Mouse (Mus musculus) limb, embryonic 12.5 days (tissue): ENCODE measurements around the gene Olfr671. TPM values are rescaled to one million over a fixed set of nuclear protein-coding genes. Genes with fewer than 3 reads are reported as not detected.
"Not testable (repeated sequence)": the region's sequence is repeated elsewhere in the genome, so short reads cannot be mapped to it uniquely, and the experiment has no call there.

Experiments used
- ATAC-seq: fragments of 200-750 bp; cut with Nextera tagmentation; 2 replicates; pipeline ENCODE4 v1.8.0; 2017; ENCODE audit warnings: low read depth, moderate TSS enrichment; ENCODE audit not compliant: insufficient number of reproducible peaks, insufficient read depth, low FRiP score, low TSS enrichment
- H3K27ac ChIP-seq: fragments of 300-500 bp; sonication (generic); 2 replicates; pipeline ENCODE4 v1.5.1; 2016; ENCODE audit warnings: mild to moderate bottlenecking, moderate library complexity
- H3K27me3 ChIP-seq: fragments of 300-500 bp; sonication (generic); 2 replicates; pipeline ENCODE4 v1.6.1; 2016; ENCODE audit warnings: mild to moderate bottlenecking, moderate library complexity
- H3K36me3 ChIP-seq: fragments of 300-500 bp; sonication (generic); 2 replicates; pipeline ENCODE4 v1.6.1; 2016; ENCODE audit warnings: mild to moderate bottlenecking, moderate library complexity
- H3K4me1 ChIP-seq: fragments of 300-500 bp; sonication (generic); replicated peaks from 2 replicates; pipeline ENCODE4 v1.6.1; 2016
- H3K4me2 ChIP-seq: fragments of 300-500 bp; sonication (generic); 2 replicates; pipeline ENCODE4 v1.6.1; 2016; ENCODE audit warnings: mild to moderate bottlenecking, moderate library complexity
- H3K4me3 ChIP-seq: fragments of 300-500 bp; sonication (generic); replicated peaks from 2 replicates; pipeline ENCODE4 v1.5.1; 2016; ENCODE audit warnings: mild to moderate bottlenecking
- H3K9ac ChIP-seq: fragments of 300-500 bp; sonication (generic); replicated peaks from 2 replicates; pipeline ENCODE4 v1.6.1; 2016; ENCODE audit warnings: mild to moderate bottlenecking, moderate library complexity
- H3K9me3 ChIP-seq: fragments of 300-500 bp; sonication (generic); 2 replicates; pipeline ENCODE4 v1.6.1; 2016; ENCODE audit warnings: mild to moderate bottlenecking, moderate library complexity
- WGBS: fragments of 180-500 bp; shearing (Covaris S2); methylation state at CpG from one replicate; pipeline ENCODE4 v1.1.7; 2016; 5-methylcytosine and 5-hydroxymethylcytosine counted together
- polyA plus RNA-seq: library from polyadenylated mRNA; unstranded; fragments of >200 nt; fragmentation: Nextera tagmentation; extraction: Ambion mirVana; gene quantifications from 2 replicates; pipeline ENCODE4 v1.2.1, GENCODE M21; 2016

Olfr671 gene
- polyA plus RNA-seq, result not detected in 2 replicates

- Histone ChIP-seq H3K27ac (no peak within 1 kb of the TSS), H3K4me1 (no peaks in the 10 kb centered on the region), H3K4me3 (no peak within 1 kb of the TSS), H3K27me3 (no peaks in the 10 kb centered on the region), H3K4me2 (no peak within 1 kb of the TSS), H3K36me3 (no peaks in the 10 kb centered on the region), H3K9ac (no peak within 1 kb of the TSS), H3K9me3 (no peaks in the 10 kb centered on the region)
- ATAC-seq, result no peak
- WGBS, result 87% methylated on average over 1 of the region's 1 CpGs
These were observed at the start of gene Olfr671 for GRCm38 (mm10) chr7:104979026-104979425. Olfr671 (minus strand) TSS chr7:104979126.

GRCm38 (mm10) chr7:105028360-105028759 is 49.4 kb upstream of the Olfr671 start, which contains the start of gene Olfr675:
Olfr675 (minus strand) TSS chr7:105028460.
- 79% methylated on average over 1 of the region's 1 CpGs for WGBS
- H3K27ac ChIP-seq, result no peak within 1 kb of the TSS

GRCm38 (mm10) chr7:105022530-105022929 is 43.6 kb upstream of the Olfr671 start:
- Histone ChIP-seq H3K27me3 (no peaks in the 10 kb centered on the region), H3K4me2 (no peak overlapping the region), H3K4me3 (no peak overlapping the region), H3K9ac (no peak overlapping the region), H3K36me3 (no peaks in the 10 kb centered on the region), H3K4me1 (no peaks in the 10 kb centered on the region), H3K9me3 (no peaks in the 10 kb centered on the region), H3K27ac (no peak overlapping the region)
- no peak for ATAC-seq
- 50% methylated on average over 1 of the region's 1 CpGs for WGBS

More at GRCm38 (mm10) chr7:105028360-105028759, 49.4 kb upstream of the Olfr671 start, which contains the start of gene Olfr675:
- Histone ChIP-seq H3K4me1 (no peaks in the 10 kb centered on the region), H3K9me3 (no peaks in the 10 kb centered on the region), H3K4me3 (no peak within 1 kb of the TSS), H3K27me3 (no peaks in the 10 kb centered on the region), H3K36me3 (no peaks in the 10 kb centered on the region), H3K4me2 (no peak within 1 kb of the TSS), H3K9ac (no peak within 1 kb of the TSS)
- no peak for ATAC-seq

GRCm38 (mm10) chr7:105001929-105002328 is 23.0 kb upstream of the Olfr671 start, which contains the start of gene Olfr672:
Olfr672 (minus strand) TSS chr7:105002029.
- Histone ChIP-seq H3K9ac (no peak within 1 kb of the TSS), H3K36me3 (no peaks in the 10 kb centered on the region), H3K4me3 (no peak within 1 kb of the TSS), H3K4me2 (no peak within 1 kb of the TSS), H3K4me1 (no peaks in the 10 kb centered on the region), H3K27me3 (no peaks in the 10 kb centered on the region), H3K27ac (no peak within 1 kb of the TSS), H3K9me3 (no peaks in the 10 kb centered on the region)
- ATAC-seq, result no peak

- not testable (repeated sequence) for H3K9ac ChIP-seq, H3K27ac ChIP-seq, H3K4me3 ChIP-seq, ATAC-seq, H3K4me1 ChIP-seq, H3K4me2 ChIP-seq, H3K36me3 ChIP-seq, H3K27me3 ChIP-seq, H3K9me3 ChIP-seq
- 82% methylated on average over 2 of the region's 2 CpGs for WGBS
These were observed 6.4 kb downstream of the Olfr671 start for GRCm38 (mm10) chr7:104972507-104972906.

- WGBS, result 56% methylated on average over 1 of the region's 1 CpGs
- H3K9ac ChIP-seq, result no peak within 1 kb of the TSS
- no peak within 1 kb of the TSS for H3K4me3 ChIP-seq
- ATAC-seq, result no peak
- H3K36me3 ChIP-seq, result no peaks in the 10 kb centered on the region
- no peak within 1 kb of the TSS for H3K4me2 ChIP-seq
- H3K27me3 ChIP-seq, result no peaks in the 10 kb centered on the region
- no peaks in the 10 kb centered on the region for H3K9me3 ChIP-seq
- H3K4me1 ChIP-seq, result no peaks in the 10 kb centered on the region
- no peak within 1 kb of the TSS for H3K27ac ChIP-seq
These were observed 16.4 kb downstream of the Olfr671 start, which contains the start of gene Olfr670 for GRCm38 (mm10) chr7:104962520-104962919. Olfr670 (minus strand) TSS chr7:104962620.

GRCm38 (mm10) chr7:104950234-104950633 is 28.7 kb downstream of the Olfr671 start:
- H3K4me3 ChIP-seq, H3K9me3 ChIP-seq, H3K4me2 ChIP-seq, H3K9ac ChIP-seq, H3K27me3 ChIP-seq, H3K27ac ChIP-seq, ATAC-seq, H3K36me3 ChIP-seq, H3K4me1 ChIP-seq: not testable (repeated sequence)
- WGBS, result 96% methylated on average over 16 of the region's 16 CpGs

- Histone ChIP-seq H3K27me3 (no peaks in the 10 kb centered on the region), H3K4me3 (no peak within 1 kb of the TSS), H3K36me3 (no peaks in the 10 kb centered on the region), H3K4me2 (no peak within 1 kb of the TSS), H3K9me3 (no peaks in the 10 kb centered on the region), H3K4me1 (no peaks in the 10 kb centered on the region), H3K27ac (no peak within 1 kb of the TSS), H3K9ac (no peak within 1 kb of the TSS)
- no peak for ATAC-seq
- 91% methylated on average over 1 of the region's 1 CpGs for WGBS
These were observed 45.0 kb downstream of the Olfr671 start, which contains the start of gene Olfr669 for GRCm38 (mm10) chr7:104933940-104934339. Olfr669 (plus strand) TSS chr7:104934240.

- Histone ChIP-seq H3K9ac (no peak within 1 kb of the TSS), H3K27ac (no peak within 1 kb of the TSS), H3K4me2 (no peak within 1 kb of the TSS), H3K9me3 (no peaks in the 10 kb centered on the region), H3K4me3 (no peak within 1 kb of the TSS), H3K27me3 (no peaks in the 10 kb centered on the region), H3K4me1 (no peaks in the 10 kb centered on the region), H3K36me3 (no peaks in the 10 kb centered on the region)
- WGBS, result 87% methylated on average over 1 of the region's 1 CpGs
- no peak for ATAC-seq
These were observed 51.0 kb downstream of the Olfr671 start, which contains the start of gene Olfr668 for GRCm38 (mm10) chr7:104927957-104928356. Olfr668 (minus strand) TSS chr7:104928057.

Other genes with a start within 250 kb of the Olfr671 start
- not detected in 2 replicates for gene Usp17le, start 201.7 kb downstream of the Olfr671 start, polyA plus RNA-seq
- gene Usp17lb, start 136.5 kb downstream of the Olfr671 start, polyA plus RNA-seq, result not detected in 2 replicates
- not detected in 2 replicates for gene Usp17la, start 122.1 kb downstream of the Olfr671 start, polyA plus RNA-seq
- gene Olfr665, start 101.1 kb downstream of the Olfr671 start, polyA plus RNA-seq, result not detected in 2 replicates
- not detected in 2 replicates for gene Olfr666, start 83.2 kb downstream of the Olfr671 start, polyA plus RNA-seq
- gene Olfr667, start 57.6 kb downstream of the Olfr671 start, polyA plus RNA-seq, result not detected in 2 replicates
- not detected in 2 replicates for gene Olfr668, start 51.1 kb downstream of the Olfr671 start, polyA plus RNA-seq
- not detected in 2 replicates for gene Olfr669, start 44.9 kb downstream of the Olfr671 start, polyA plus RNA-seq
- gene Olfr670, start 16.5 kb downstream of the Olfr671 start, polyA plus RNA-seq, result not detected in 2 replicates
- gene Olfr672, start 22.9 kb upstream of the Olfr671 start, polyA plus RNA-seq, result not detected in 2 replicates
- not detected in 2 replicates for gene Olfr675, start 49.3 kb upstream of the Olfr671 start, polyA plus RNA-seq
- not detected in 2 replicates for gene Olfr676, start 53.6 kb upstream of the Olfr671 start, polyA plus RNA-seq
- not detected in 2 replicates for gene Olfr677, start 72.2 kb upstream of the Olfr671 start, polyA plus RNA-seq
- gene Olfr678, start 85.3 kb upstream of the Olfr671 start, polyA plus RNA-seq, result not detected in 2 replicates
- gene Olfr679, start 102.1 kb upstream of the Olfr671 start, polyA plus RNA-seq, result not detected in 2 replicates
- not detected in 2 replicates for gene Olfr680-ps1, start 113.7 kb upstream of the Olfr671 start, polyA plus RNA-seq
- not detected in 2 replicates for gene Olfr681, start 137.7 kb upstream of the Olfr671 start, polyA plus RNA-seq
- gene Olfr683, start 167.9 kb upstream of the Olfr671 start, polyA plus RNA-seq, result not detected in 2 replicates
- gene Olfr684, start 184.5 kb upstream of the Olfr671 start, polyA plus RNA-seq, result not detected in 2 replicates
- gene Olfr685, start 206.9 kb upstream of the Olfr671 start, polyA plus RNA-seq, result not detected in 2 replicates
- gene Olfr686, start 228.4 kb upstream of the Olfr671 start, polyA plus RNA-seq, result not detected in 2 replicates